Mouse (Mus musculus) G1E-ER4 (cell line): ENCODE data around the gene Tspyl4. TPM values are rescaled to one million over a fixed set of nuclear protein-coding genes. Genes with fewer than 3 reads are reported as not detected.

ENCODE experiments used
- GATA1 ChIP-seq: IDR thresholded peaks from one replicate; pipeline ENCODE4 v1.8.0; 2012; ENCODE audit warnings: low read length, inconsistent platforms
- polyA plus RNA-seq: library from polyadenylated mRNA; stranded (reverse); fragments of >175 nt; gene quantifications from 2 replicates; pipeline ENCODE4 v1.2.3, GENCODE M21; 2012

Gene Tspyl4
- polyA plus RNA-seq = 0.16 and 0.17 TPM in 2 replicates

DNA sequence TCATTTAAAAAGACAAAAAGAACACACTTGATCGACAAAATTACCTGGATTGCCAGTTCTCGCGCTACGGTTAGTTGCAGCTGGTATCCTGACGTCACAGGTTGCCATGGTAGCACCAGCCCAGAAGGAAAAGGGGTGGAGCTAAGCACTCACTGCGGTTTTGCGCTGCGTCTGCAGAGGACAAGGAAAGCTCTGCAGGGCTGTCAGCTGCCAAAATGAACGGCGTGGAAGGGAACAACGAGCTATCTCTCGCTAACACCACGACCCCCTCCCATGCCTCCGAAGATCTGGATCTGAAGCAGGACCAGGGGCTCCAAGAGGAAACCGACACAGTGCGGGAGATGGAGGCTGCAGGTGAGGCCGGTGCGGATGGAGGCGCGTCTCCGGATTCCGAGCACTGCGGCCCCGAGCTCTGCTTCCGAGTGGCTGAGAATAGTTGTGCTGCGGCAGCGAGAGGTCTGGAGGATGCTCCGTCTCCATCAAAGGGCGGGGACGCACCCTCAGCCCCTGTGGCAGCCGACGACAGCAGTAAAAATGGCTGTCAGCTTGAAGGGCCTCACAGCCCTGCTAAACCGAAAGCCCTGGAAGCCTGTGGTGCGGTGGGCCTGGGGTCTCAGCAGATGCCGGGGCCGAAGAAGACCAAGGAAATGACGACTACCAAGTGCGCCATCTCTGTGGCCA is at the start of gene Tspyl4:
Gene Tspyl4, plus strand, starts transcription at position 144 of the 681 bp plus-strand sequence.
- TF ChIP-seq GATA1 = no peak

DNA sequence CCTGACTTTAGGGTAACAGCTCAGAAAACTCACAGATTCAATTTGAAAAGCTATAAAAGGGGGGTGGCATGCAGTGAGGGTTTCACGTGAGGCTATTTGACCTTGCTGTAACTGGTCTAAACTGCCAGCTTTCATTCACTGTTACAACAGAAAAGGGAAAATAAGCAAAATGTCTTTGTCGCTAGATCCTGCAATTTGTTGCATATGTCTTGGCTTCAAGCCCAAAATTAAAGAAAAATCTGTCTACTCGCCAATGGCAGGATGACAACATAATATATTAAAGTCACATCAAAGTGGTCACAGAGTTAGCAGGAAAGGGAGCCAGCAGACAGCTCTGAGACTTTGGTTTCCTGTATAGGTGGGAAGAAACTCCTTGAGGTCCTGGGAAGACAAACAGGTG is 49.5 kb upstream of the Tspyl4 start:
- no peak for TF ChIP-seq GATA1

DNA sequence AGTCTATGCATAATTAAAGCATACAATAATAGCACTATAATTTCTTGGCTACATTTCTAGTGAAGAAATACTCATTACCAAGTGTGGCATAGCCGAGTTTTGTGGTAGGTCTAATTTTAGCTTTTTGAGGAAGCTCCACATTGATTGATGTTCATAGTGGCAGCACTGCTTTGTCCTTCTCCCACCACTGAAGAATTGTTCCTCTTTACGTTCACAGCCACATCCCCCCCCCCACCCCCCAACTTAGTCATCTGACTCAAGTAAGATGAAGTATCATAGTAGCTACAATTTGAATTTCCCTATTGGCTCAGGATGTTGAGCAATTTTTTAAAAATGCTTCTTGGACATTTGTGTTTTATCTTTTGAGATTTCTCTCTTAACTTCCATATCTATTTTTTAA is 47.6 kb upstream of the Tspyl4 start:
- no peak for TF ChIP-seq GATA1

DNA sequence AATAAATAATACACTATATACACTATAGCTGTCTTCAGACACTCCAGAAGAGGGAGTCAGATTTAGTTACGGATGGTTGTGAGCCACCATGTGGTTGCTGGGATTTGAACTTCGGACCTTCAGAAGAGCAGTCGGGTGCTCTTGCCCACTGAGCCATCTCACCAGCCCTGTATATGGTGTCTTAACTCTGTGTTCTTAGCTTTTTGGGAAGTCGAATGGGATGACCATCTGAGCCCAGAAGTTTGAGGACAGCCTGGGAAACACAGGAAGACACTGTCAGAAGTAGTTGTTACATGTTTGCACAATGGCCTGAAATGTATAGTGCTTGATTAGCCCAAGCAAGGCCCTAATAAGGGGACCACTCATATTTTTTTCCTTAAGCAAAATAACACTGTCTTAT is 32.1 kb upstream of the Tspyl4 start:
- no peak for TF ChIP-seq GATA1

DNA sequence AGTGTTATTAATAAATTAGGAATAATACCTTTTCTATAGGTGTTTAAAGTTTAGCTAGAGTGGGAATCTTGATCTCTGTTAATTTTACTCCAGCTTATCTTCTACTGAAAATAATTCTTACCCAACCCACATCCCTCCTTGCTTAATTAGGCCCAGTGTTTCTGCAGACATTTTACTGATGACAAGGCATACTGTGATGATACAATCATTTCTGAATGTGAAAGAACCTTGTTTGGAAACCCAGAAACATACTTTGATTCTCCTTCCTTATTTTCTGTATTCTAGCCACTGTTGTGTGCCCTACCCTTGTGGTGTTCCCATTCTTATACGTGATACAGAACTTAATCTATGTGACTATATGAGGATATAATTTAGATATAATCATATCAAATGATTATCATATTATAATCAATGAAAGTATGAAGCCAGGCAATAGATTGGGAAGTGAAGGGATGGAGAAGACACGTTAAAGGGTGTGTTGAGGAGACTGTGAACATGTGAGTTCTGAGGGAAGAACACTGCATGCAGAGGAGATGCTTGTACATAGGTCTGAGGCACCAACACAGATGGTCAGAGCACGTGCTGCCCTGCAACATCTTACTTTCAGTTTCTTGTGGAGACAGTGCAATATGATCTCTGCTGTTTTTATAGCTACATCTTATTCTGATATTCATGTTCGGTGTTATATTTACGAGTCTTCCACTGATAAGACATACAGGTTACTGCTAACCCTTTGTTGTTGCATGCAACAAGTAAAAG is 29.8 kb upstream of the Tspyl4 start:
- no peak for TF ChIP-seq GATA1

DNA sequence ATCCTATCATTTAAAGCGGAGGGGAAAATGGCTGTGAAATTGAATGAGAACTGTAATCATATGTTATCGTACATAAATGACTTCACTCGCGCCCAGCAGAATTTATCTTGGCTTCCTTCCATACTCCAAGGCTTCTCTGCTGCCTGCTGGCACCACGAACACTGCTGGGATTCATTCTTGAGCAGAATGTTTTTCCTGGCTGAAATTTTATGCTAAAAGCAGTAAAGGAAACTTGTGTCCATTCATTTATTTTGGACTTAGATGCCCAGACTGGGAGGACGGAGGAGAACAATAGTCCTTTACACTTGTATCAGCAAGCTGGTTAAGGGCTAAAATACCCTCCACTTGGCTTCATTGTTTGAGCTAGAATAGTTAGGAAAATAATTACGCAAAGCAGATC is 25.6 kb upstream of the Tspyl4 start:
- TF ChIP-seq GATA1 = no peak

DNA sequence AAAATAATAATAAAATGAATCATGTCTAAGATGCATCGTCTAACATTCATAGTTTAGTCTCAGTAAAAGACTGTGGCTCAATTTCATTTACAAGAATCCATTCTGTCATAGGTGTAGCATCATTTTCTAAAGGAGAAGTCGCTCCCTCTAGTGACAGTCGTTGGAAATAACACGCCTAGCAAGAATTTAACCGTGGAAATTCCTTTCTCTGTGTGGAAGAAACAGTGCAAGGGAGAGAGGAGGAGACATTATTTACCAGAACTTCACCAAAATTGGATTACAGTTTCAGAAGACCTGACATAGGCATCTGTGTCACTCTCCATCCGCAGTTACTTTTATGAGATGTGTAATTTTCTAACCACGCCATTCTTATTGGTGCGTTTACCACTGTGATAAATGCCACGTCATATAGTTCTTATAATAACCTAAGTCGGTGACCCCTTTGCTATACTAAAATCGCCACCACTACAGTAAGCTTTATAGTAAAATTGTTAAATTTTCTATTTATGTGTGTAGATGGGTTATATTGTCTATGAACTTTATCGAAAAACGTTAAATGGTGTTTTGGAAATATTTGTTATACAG is 16.6 kb upstream of the Tspyl4 start:
- TF ChIP-seq GATA1 = no peak

DNA sequence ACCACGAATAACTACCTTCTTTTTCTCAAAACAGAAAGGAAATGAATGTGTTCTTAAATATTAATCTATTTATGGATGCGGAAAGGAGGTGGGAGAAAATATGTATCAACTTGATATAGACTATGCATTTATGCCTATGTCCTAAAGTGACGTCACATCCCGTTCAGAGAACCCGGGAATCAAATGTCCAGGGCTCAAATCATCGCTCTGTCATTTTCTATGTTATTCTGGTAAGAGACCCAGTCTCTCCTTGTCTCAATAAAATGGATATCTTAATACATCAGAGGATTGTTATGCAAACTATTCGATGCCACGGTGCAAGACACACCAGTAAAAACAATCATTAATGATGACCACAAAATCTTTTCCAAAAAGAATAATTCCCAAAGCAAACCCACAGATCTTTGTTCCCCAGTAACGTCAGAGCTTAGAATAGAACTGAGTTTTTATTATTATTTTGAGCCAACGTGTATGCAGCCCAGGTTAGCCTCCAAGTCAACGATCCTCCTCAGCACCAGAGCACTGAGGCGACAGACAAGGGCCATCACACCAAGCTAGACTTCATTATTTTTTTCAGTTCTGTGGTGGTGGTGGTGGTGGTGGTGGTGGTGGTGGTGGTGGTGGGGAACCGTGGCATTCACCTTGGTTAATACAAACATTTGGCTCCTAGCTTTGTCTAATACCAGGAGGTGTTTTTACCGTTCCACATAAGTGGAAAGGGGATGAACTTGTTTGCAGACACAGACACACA is 15.9 kb upstream of the Tspyl4 start:
- no peak for TF ChIP-seq GATA1

DNA sequence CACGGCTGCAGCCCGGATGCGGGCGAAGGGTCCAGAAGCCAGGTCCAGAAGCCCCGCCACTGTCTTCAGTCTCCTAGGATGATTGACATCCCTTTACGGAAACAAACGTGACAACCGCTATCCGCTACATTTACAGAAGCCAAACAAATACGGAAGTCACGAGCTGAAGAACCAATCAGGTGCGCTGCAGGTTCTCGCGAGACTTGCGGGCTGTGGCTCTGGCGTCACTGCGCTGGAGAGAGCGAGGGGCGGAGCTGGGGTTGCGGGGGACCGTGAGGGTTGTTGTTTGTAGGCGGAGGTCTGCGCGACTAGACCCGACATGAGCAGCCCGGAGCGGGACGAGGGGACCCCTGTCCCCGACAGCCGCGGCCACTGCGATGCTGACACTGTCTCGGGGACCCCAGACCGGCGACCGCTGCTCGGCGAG is 15.3 kb upstream of the Tspyl4 start, which contains the start of gene Tspyl1:
Gene Tspyl1, plus strand, starts transcription at position 229 of the 427 bp plus-strand sequence.
- no peak for TF ChIP-seq GATA1

DNA sequence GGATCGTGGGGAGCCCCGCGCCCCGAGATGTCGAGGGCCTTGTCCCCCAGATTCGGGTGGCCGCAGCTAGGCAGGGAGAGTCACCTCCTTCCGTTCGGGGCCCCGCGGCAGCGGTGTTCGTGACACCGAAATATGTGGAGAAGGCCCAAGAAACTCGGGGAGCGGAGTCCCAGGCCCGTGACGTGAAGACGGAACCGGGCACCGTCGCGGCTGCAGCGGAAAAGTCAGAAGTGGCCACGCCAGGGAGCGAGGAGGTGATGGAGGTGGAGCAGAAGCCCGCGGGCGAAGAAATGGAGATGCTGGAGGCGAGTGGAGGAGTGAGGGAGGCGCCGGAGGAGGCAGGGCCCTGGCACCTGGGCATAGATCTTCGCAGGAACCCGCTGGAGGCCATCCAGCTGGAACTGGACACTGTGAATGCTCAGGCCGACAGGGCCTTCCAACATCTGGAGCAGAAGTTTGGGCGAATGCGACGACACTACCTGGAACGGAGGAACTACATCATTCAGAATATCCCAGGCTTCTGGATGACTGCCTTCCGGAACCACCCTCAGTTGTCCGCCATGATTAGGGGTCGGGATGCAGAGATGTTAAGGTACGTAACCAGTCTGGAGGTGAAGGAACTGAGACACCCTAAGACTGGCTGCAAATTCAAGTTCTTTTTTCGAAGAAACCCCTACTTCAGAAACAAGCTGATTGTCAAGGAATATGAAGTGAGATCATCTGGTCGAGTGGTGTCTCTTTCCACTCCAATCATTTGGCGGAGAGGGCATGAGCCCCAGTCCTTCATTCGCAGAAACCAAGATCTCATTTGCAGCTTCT is 14.6 kb upstream of the Tspyl4 start:
- no peak for TF ChIP-seq GATA1

DNA sequence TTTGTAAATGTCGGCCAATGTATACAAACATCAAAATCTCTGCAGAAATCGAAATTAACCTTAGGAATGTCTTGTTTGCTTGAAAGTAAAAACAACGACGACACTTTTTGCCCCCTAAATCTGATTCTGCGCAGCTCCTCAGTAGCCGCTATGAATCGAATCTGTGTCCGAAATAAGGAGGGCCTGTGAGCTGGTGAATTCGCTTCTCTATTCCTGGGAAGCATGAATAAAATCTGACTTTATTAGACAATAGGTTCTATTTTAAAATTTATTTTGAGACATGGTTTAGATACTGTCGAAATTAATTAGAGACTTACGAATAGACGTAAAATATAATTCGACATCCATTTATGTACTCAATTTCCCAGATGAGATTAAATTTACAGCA is 337 bp upstream of the Tspyl4 start:
- no peak for TF ChIP-seq GATA1

DNA sequence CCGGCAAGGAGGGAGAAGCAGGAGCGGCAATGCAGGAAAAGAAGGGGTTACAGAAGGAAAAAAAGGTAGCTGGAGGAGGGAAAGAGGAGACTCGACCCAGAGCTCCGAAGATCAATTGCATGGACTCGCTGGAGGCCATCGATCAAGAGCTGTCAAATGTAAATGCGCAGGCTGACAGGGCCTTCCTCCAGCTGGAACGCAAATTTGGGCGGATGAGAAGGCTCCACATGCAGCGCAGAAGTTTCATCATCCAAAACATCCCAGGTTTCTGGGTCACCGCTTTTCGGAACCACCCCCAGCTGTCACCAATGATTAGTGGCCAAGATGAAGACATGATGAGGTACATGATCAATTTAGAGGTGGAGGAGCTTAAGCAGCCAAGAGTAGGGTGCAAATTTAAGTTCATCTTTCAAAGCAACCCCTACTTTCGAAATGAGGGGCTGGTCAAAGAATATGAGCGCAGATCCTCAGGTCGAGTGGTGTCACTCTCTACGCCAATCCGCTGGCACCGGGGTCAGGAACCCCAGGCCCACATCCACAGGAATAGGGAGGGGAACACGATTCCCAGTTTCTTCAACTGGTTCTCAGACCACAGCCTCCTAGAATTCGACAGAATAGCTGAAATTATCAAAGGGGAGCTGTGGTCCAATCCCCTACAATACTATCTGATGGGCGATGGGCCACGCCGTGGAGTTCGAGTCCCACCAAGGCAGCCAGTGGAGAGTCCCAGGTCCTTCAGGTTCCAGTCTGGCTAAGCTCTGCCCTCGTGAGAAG is 925 bp downstream of the Tspyl4 start:
- TF ChIP-seq GATA1 = no peak

DNA sequence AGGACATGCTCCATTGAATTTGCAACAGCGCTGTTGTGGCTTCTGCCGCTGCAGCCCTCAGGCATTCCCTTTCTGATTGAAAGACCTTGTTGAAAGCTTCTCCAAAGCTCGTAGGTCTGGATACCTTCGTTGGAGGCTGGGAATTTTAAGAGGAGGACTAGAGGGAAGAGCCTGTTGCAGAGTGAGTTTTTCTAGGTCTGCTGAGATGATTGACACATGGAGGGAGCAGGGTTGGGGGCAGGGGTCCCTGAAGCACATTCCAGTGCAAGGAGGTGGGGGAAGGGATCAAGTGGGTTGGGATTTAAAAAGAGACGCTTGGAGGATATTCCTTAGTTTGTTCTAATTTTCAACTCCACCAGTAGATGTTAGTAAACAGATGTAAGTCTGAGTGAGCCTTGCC is 3.1 kb downstream of the Tspyl4 start:
- TF ChIP-seq GATA1 = no peak

DNA sequence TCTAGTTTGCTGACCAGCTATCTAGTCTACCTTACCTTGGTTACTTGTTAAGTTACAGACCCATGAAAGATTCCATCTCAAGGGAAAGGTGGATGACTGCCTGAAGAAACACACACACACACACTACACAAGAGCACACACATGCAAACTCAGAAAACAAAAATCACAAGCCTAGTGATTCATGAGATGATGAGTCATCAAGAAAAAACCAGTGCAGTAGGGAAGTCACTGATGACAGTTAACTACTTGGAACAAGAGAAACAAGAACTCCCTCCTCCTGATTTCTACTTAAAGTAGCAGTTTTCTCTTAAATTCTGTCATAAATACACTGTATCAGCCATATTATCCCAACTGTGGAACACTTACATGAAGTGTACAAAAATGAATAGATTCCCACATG is 9.8 kb downstream of the Tspyl4 start:
- no peak for TF ChIP-seq GATA1
